Mouse (Mus musculus) embryonic fibroblast, embryonic 13.5 days (primary cell): ENCODE results near the gene Zbtb49. TPM values are rescaled to one million over a fixed set of nuclear protein-coding genes. Genes with fewer than 3 reads are reported as not detected.

ENCODE experiments used
- H3K27ac ChIP-seq: 2 replicates; pipeline ENCODE4 v1.5.1; 2012; ENCODE audit warnings: low read length, control low read depth, inconsistent platforms; ENCODE audit not compliant: insufficient read depth
- H3K4me1 ChIP-seq: 2 replicates; pipeline ENCODE4 v1.6.1; 2011; ENCODE audit warnings: low read length; ENCODE audit not compliant: control insufficient read depth, insufficient read depth
- H3K4me3 ChIP-seq: 2 replicates; pipeline ENCODE4 v1.5.1; 2011; ENCODE audit warnings: mild to moderate bottlenecking, control low read depth, low read length; ENCODE audit not compliant: insufficient read depth
- CTCF ChIP-seq: IDR thresholded peaks from 2 replicates; pipeline ENCODE4 v1.5.1; 2011; ENCODE audit warnings: mild to moderate bottlenecking, control low read depth, low read length, moderate library complexity, borderline replicate concordance; ENCODE audit not compliant: insufficient read depth
- POLR2A ChIP-seq: IDR thresholded peaks from 2 replicates; pipeline ENCODE4 v1.6.1; 2011; ENCODE audit warnings: low read depth, mild to moderate bottlenecking, control low read depth, low read length, moderate library complexity
- polyA plus RNA-seq: library from polyadenylated mRNA; stranded (reverse); fragments of >200 nt; gene quantifications from 2 replicates; pipeline ENCODE4 v1.2.4, GENCODE M21; 2011; ENCODE audit warnings: low read depth; ENCODE audit not compliant: missing spikeins, insufficient read length

The Zbtb49 gene
- polyA plus RNA-seq, 1 experiment, result 7.1 TPM

- Histone ChIP-seq H3K27ac (no peak overlapping the region), H3K4me3 (no peak overlapping the region), H3K4me1 (no peaks in the 10 kb centered on the region)
- TF ChIP-seq CTCF (peak; percentile 94), POLR2A (no peak)
Observed at GRCm38 (mm10) chr5:38197482-38197823, 22.8 kb downstream of the Zbtb49 start.

- no peak overlapping the region for H3K4me3 ChIP-seq
- no peak overlapping the region for H3K27ac ChIP-seq
- TF ChIP-seq CTCF, result no peak
- no peak for TF ChIP-seq POLR2A
- no peaks in the 10 kb centered on the region for H3K4me1 ChIP-seq
Observed at GRCm38 (mm10) chr5:38196821-38197481, 23.3 kb downstream of the Zbtb49 start.

GRCm38 (mm10) chr5:38195941-38196340, 24.3 kb downstream of the Zbtb49 start:
- Histone ChIP-seq H3K27ac (no peak overlapping the region), H3K4me3 (no peak overlapping the region), H3K4me1 (no peaks in the 10 kb centered on the region)
- TF ChIP-seq POLR2A (no peak), CTCF (no peak)

GRCm38 (mm10) chr5:38194946-38195345, 25.3 kb downstream of the Zbtb49 start:
- H3K4me1 ChIP-seq, result no peaks in the 10 kb centered on the region
- no peak for TF ChIP-seq CTCF
- no peak for TF ChIP-seq POLR2A
- no peak overlapping the region for H3K27ac ChIP-seq
- no peak overlapping the region for H3K4me3 ChIP-seq

GRCm38 (mm10) chr5:38190907-38191306, 29.4 kb downstream of the Zbtb49 start:
- no peak overlapping the region for H3K27ac ChIP-seq
- no peak for TF ChIP-seq CTCF
- no peak for TF ChIP-seq POLR2A
- H3K4me1 ChIP-seq, result no peaks in the 10 kb centered on the region
- H3K4me3 ChIP-seq, result no peak overlapping the region

- Histone ChIP-seq H3K27ac (no peak overlapping the region), H3K4me1 (peaks cover 2% of the 10 kb centered on the region; the same call in 1 of the 2 replicates), H3K4me3 (no peak overlapping the region)
- TF ChIP-seq POLR2A, result no peak
Observed at GRCm38 (mm10) chr5:38187006-38187405, 33.3 kb downstream of the Zbtb49 start.

- H3K4me1 ChIP-seq, result peaks cover 2% of the 10 kb centered on the region; the same call in 1 of the 2 replicates
- H3K27ac ChIP-seq, result no peak overlapping the region
- no peak overlapping the region for H3K4me3 ChIP-seq
- TF ChIP-seq POLR2A (no peak), CTCF (no peak)
Observed at GRCm38 (mm10) chr5:38184688-38185285, 35.5 kb downstream of the Zbtb49 start.

- no peak for TF ChIP-seq POLR2A
- TF ChIP-seq CTCF, result no peak
Observed at GRCm38 (mm10) chr5:38174256-38174912, 45.9 kb downstream of the Zbtb49 start.

GRCm38 (mm10) chr5:38173766-38174165, 46.5 kb downstream of the Zbtb49 start:
- Histone ChIP-seq H3K27ac (no peak overlapping the region), H3K4me1 (no peaks in the 10 kb centered on the region), H3K4me3 (no peak overlapping the region)
- TF ChIP-seq POLR2A (no peak), CTCF (no peak)

More at GRCm38 (mm10) chr5:38174256-38174912, 45.9 kb downstream of the Zbtb49 start:
- Histone ChIP-seq H3K27ac (no peak overlapping the region), H3K4me3 (no peak overlapping the region), H3K4me1 (no peaks in the 10 kb centered on the region)

- Histone ChIP-seq H3K4me3 (no peak overlapping the region), H3K4me1 (no peaks in the 10 kb centered on the region), H3K27ac (no peak overlapping the region)
- TF ChIP-seq CTCF, result no peak
- TF ChIP-seq POLR2A, result no peak
Observed at GRCm38 (mm10) chr5:38168497-38168896, 51.8 kb downstream of the Zbtb49 start.
